Mouse (Mus musculus) adrenal gland, adult 18-20 months (tissue): ENCODE results near the gene Snrnp40. TPM values are rescaled to one million over a fixed set of nuclear protein-coding genes. Genes with fewer than 3 reads are reported as not detected.
A peak's percentile ranks its signal among the peaks of the same experiment; 100 is the strongest.

Source experiments
- DNase-seq, 2 experiments: peaks; one replicate each; pipeline ENCODE4 v3.0.0; 2021 to 2022; ENCODE audit warnings: low spot score in 2 of 2
- long read RNA-seq, 2 experiments: library from polyadenylated mRNA; stranded (forward); transcript quantifications; one replicate each; pipeline ENCODE4 v2.0.0; 2021
- total RNA-seq, 2 experiments: library from RNA; stranded (reverse); gene quantifications; 1 replicate in 1 of 2; 2 replicates in 1 of 2; pipeline ENCODE4 v1.2.3; 2021

Snrnp40 gene
- total RNA-seq, result 10 to 100 TPM; 27.3 to 34.9 TPM
- long read RNA-seq, experiment 1, transcript Snrnp40-201 (10 exons, 1,584 nt), result major isoform, 23 of 30 reads
- long read RNA-seq, experiment 1, partial matches to known transcripts, result 3 of 30 reads
- long read RNA-seq, experiment 1, other reads (novel, unspliced or antisense), result 2 of 30 reads
- long read RNA-seq, experiment 2, transcript Snrnp40-201 (10 exons, 1,584 nt), result major isoform, 104 of 115 reads
- long read RNA-seq, experiment 2, partial matches to known transcripts, result 6 of 115 reads
- long read RNA-seq, experiment 2, other reads (novel, unspliced or antisense), result 4 of 115 reads

DNA sequence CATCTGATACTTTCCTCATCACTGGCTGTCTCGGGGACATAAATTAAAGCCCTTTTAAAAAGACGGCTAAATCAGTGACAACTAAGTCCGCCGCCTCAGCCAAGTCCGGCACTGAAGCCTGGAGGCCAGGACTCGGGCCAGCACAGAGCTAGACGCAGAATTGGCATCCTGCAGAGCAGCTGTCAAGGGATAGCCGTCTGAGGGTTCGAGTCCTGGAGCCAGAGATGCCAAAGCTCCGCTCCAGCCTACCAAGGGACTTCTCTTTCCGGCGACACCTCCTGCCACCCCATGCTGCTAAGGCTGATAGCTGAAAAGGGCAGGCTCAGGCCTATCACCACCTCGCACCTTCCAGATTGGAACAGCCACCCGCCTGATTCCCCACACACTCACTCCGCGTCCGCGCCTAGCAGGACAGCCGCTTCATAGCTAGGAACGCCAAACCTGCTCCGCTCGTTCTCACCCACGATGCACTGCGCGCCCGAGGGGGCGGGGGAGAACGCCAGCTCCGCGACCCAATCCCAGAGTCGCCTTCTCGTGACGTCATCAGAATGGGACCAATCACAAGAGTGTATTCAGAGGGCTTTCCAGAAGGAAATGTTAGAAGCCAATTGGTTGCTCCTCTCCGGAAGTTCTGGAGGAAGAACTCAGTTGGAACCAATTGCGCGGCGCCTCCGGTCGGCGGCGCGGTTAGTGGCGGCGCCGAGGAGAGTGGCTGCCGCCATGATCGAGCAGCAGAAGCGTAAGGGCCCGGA, at the start of gene Snrnp40, which contains the start of gene Zcchc17:
Gene Snrnp40, plus strand, starts transcription at position 647 of the 752 bp plus-strand sequence.
Gene Zcchc17, minus strand, starts transcription at position 458 of the 752 bp plus-strand sequence.
- DNase-seq, result peak; percentile 97

DNA sequence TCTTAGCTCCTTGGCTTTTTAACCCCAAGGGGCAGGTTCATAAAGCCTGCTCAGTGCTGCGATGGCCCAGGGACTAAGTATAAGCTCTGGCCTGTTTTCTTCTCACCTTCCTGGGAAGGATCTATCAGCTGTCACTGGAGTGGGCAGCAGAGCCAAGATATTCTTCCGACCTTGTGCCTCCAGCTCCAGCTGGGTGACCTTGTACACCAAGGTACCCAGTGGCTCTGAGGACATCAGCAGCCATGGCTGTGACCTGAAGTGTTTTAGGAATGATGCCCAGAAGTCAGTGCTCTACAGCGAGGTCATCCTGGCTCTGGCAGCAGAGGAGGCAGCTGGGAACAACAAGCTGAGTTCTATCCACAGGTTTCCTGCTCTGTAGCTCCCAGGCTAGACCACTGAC, 47.4 kb upstream of the Snrnp40 start:
- peak in 1 of 2 experiments; percentile 13 for DNase-seq

DNA sequence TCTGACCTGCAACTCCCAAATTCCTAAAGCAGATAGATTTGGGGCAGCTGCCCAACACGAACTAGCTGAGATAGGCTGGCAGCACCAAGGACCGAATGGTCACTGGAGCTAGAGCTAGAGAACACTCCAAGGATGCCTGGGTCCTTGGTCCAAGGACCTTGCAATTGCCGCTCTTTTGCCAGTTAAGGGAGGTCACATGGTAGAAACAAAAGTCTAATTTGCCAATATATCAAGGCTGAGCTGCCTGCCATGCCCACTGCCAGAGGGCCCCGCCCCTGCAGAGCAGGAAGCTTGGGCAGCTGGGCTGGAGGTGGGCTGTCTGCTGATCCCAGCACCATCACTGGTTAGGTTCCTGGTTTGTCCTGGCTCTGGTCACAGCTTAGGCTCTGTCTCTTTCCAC, 46.4 kb upstream of the Snrnp40 start:
- no peak for DNase-seq

DNA sequence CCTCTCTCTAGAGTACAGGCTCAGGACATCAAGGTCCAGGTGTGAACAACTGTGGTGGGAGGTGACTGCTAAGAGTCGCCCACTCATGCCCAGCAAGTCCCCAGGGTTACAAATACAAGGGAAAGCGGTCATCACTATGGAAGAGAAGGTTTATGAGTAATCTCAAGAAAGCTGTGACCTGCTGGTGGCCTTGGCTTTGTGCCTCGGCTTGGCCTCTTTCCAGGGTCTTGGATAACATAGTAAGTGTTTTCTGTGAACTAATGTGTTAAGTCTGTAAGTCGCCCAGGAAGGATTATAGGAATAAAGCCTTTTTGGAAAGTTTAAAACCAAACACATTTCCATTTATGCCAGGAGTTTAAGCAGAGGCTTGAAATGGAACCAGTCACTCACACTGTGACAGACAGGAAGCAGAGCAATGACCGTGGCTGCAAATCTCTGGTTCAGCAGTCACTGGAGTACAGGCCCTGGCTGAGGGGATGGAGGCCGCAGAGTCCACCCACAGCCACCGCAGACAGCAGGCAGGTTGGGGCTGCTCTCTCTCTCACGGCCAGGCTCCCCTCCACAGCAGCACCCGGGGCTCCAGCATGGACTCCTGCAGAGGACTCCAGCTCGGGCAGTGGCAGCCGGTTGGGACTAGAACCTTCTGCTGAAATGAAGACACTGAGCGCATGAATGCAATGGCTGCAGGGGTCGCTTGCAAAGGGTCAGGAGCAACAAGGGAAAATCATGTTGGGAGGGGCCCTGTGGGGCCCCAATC, 44.0 kb upstream of the Snrnp40 start:
- DNase-seq, result peak; percentile 71 to 74

DNA sequence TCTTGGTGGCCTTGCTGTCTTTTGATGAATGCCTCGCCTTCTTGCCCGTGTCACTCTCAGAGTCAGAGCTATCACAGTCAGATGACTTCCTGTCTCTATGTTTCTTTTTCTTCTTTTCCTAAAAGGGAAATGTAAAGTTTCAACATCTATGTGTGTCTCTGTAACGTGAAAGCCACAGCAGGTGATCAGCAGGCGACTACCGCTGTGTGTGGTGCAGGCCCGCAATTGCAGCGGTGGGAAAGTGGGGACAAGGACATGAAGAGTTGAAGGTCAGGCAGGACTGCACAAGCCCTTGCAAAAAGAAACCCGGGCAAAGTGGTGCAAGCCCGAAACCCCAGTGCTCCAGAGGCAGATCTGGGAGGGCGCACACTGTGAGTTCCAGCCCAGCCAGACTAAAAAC, 43.2 kb upstream of the Snrnp40 start:
- DNase-seq, result no peak

DNA sequence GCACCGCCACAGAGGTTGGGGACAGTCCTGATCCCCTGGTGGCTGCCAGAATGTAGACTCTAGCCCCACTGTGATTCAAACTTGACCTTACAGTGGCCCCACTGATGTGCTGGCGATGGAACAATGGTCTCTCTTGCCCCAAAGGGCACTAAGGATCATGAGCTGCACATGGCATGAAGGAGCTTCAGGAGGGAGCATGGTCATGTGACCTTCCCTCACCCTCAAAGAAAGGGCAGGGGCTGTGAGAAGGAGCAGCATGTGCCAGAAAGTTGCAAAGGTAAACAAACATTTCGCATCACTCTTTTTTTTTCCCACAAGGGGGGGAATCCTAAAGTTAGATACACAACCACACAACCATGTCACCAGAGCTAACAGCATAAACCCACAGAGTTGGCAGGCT, 41.8 kb upstream of the Snrnp40 start:
- DNase-seq, result no peak

DNA sequence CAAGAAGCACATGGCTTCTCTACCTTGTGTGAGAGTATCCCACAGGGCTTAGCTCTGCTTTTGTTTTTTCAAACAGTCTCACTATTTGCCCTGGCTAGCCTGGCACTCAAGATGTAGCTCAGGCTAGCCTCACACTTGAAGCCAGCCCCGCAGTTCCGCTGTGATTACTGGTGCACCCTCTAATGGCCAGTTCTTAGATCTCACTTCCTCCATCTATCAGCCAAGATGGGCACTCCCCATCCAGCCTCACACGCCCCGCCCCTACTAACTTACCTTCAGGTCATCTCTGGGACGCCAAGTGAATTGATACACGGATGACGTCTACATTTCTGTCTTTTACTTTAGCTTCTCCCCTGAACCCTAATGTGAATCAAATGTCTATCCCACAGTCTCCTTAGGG, 40.4 kb upstream of the Snrnp40 start:
- DNase-seq, result no peak

DNA sequence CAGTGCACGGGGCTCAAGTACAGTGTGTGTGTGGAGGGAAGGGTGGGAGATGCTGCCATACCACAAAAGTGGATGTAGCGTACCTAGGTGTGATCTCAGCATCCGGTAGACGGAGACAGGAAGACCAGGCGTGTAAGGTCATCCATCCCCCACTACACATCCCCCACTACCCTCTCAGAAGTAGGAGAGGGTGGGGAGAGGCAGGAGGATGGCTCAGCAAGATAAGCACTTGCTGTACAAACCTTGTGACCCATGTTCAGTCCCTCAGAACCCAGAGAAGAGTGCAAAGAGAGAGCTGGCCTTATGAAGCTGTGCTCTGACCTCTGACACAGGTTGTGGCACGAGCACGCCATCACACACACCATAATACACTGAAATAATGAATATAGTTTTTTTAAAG, 38.3 kb upstream of the Snrnp40 start:
- DNase-seq, result no peak

DNA sequence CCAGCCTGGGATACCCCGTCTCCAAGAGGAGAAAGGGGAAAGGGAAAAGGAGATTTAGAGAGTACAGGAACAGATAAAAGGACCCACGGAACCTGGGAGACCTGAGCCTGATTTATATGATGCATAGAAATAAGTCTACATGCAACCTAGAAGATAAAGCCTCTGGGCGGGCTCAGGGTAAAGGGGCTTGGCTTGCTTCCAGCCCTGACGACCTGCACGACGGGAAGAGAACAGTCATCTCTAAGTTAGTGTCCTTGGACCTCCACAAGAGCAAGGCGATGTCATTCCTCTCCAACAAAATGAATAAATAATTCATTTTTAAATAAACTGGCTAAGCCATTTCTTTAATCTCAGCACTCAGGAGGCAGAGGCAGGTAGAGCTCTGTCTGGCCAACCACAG, 37.4 kb upstream of the Snrnp40 start:
- DNase-seq, result no peak

DNA sequence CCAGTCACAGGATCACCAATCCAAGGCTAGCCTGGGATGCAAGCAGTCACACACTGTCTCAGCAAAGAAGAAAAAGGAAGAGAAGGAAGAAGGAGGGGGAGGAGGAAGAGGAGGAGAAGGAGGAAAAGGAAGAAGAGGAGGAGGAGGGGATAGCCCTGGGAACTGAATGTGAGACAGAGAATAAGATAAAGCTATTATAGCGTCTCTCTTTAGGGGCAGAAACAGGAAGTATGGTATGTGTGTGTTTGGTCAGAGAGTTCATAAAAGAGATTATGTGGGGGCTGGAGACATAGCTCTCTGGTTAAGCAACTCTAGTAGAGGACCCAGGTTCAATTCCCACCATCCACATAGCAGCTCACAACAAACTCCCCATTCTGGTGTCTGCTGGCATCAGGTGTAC, 36.8 kb upstream of the Snrnp40 start:
- DNase-seq, result no peak

DNA sequence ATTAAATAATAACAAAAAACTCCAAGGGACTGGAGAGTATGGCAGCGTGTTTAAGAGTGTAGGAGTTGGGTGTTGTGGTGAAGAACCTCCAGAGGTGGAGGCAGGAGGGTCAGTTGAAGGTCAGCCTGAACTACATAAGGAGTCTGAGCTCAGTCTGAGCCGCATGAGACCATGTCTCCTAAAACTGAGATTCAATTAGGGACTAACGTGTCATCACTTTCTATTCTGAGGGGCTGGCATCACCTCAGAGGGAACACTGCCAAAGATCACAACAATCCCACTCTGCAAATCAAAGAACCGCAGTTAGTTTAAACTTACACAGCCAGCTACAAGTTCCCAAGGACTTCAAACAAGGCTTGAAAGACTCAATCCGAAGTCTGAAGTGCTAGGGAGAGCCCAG, 36.3 kb upstream of the Snrnp40 start:
- DNase-seq, result no peak

DNA sequence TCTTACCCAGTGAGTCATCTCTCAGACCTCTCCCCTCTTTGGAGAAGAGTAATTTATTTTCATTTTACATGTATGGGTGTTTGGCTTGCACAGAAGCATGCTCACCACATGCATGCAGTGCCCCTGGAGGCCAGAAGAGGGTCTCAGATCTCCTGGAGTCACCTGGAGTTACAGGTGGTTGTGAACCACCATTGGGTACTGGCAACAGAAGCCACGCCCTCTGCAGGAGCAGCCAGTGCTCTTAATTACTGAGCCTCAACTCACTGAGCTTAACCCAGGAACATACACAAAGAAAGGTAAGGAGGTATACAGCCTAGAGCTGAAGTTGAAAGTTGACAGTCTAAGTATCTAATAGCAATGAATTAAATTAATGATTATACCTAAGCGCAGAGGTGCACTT, 34.5 kb upstream of the Snrnp40 start:
- DNase-seq, result no peak

DNA sequence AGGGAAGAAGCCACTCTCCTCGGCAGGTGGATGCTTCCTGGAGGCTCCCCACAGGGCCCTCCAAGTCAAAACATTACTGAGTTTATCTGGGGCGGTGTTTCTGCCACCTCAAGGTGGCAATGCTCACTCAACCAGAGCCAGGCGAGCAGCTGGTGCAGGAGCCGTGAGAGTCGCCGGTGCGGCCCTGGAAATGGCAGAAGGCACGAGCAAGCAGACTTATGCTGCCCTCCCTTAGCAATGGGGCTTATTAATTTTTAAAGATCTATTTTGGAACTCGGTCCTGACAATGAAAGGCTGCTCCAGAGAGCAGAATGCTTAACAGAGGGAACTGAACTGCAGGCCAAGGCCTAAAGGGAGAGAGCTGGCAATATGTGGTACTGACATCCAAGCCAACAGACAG, 32.6 kb upstream of the Snrnp40 start:
- DNase-seq, result no peak

DNA sequence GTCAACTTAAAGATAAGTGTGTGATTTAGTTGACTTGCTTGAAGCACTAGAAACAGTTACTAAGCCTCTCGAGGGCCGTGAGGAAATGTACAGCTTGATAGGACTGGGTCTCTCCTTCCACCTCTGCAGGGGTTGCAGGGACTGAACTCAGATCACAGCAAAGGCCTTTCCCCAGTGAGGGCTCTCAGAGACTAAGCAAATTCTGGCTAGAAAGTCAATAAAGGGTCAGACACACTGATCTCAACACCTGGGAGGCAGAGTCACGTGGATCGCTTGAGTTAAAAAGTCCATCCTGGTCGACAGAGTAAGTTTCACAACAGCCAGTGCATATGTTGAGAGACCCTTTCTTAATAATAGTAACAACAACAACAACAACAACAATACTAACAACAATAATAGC, 24.1 kb upstream of the Snrnp40 start:
- DNase-seq, result no peak

DNA sequence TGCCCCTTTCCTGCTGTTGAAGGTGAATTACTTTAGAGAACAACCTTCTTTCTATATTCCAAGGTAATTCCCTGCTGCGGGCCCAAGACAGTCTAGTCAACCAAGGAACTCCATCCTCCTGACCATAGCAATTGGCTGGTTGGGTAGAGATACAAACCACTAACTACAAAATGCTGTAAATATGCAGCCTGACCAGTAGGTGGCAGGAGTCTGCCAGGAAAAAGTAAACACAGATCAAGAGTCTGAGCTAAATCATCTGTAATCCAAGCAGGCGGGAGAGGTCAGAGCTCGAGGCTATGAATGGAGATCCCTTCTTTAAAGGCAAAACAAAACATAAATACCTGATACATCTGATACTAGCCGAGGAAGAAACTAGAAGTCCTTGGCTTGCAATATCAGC, 18.2 kb upstream of the Snrnp40 start:
- peak; percentile 49 to 57 for DNase-seq

DNA sequence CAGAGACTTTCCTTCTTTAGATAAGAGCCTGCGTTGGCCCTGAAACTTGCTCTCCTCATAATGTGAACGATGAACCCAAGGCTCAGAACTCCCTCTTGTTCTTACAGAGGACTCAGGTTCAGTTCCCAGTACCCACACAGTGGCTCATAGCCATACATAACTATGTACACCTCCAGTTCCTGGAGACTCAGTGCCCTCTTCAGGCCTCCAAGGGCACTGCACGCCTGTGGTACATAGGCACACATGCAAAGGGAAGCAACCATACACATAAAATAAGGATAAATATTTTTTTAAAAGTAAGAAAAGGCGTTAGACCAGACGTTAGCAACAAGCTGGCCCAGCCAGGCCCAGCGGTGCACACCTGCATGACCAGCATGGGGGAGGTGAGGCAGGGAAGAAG, 10.3 kb upstream of the Snrnp40 start:
- no peak for DNase-seq

DNA sequence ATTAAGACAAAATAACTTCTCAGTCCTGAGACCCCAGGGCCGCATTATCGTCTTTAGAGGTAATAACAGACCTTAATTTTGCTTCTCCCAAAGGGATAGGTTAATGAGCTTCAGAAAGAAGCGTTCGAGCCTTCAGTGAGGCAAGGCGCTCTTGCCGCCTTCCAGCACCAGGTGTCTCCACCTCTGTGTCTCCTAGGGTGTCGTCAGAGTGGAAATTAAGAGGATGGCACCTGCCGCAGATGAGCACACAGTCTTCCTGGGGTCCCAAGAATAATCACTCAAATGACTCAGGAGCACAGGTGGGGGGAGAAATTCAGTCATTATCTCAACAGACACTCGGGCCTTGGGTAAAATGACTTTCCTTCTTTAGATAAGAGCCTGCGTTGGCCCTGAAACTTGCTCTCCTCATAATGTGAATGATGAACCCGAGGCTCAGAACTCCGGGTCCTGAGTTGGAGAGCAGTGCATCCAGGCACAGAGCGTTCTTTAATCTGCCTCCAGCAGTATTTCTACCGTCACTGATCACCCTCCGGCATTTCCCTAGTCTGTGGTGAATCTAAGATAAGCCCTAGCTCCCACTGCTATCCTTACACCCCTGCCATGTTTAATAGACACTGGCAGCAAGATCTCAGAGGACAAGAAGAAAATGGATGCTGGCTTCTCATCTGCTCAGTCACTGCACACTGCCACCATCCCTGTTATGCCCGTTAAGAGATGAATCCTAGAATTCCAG, 9.1 kb upstream of the Snrnp40 start:
- DNase-seq, result no peak

DNA sequence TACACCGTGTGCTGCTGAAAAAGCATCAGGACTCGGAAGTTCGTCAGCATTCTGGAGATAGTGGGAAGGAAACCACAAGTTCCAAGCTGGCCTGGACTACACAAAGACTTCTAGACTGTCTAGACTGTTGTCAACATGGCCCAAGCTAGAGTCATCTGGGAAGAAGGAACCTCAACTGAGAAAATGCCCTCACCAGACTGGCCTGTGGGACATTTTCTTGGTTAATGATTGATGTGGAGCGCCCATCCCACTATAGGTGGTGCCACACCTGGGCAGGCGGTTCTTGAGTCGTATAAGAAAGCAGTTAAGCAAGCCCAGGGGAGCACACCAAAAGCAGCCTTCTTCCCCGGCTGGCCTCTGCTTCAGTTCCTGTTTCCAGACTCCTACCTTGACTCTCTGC, 7.3 kb upstream of the Snrnp40 start:
- no peak for DNase-seq

DNA sequence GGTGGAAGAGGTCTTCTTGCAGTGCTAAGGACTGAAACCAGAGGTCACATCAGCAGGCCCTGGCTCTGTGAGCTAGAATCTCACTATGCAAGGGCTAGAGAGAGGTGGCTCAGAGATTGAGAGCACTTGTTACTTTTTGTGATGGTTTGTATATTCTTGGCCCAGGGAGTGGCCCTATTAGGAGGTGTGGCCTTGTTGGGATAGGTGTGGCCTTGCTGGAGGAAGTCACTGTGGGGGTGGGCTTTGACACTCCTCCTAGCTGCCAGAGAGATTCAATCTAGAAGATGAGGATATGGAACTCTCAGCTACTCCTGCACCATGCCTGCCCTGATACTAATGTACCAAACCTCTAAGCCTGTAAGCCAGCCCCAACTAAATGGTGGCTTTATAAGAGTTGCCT, 2.0 kb upstream of the Snrnp40 start:
- DNase-seq, result no peak

DNA sequence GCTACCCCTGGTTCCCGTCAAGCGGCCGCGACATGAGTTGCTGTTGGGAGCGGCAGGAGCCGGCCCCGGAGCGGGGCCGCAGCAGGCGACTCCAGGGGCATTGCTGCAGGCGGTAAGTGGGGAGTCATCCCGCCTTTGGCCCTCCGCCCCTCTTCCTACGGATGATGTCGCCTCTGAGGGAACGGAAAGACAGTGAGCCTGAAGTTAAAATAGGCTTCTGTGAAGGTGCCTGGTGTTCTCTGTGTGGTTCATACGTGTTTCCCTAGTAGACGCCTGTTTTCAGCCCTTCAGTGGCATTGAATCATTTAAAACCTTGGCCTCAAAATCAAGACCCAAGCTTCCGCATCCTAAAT, 282 bp downstream of the Snrnp40 start:
- no peak for DNase-seq

DNA sequence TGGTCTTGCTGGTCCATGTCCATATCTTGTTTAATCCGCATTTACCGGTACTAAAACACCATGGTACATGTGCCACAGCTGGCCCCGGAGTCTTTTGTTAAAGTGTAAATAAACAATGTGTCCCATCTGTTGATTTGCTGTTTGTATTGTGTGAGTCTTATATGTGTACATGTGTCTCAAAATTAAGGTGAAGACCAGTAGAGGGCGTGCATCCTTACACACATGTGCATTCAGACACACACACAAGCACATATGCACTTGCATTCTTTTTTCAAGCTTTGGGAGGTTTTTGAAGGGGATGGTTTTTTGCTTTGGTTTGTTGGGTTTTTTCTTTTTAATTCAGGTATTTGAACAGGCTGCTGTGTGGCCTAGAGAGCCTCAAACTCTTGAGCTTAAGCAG, 16.7 kb downstream of the Snrnp40 start:
- DNase-seq, result no peak
